Mouse (Mus musculus) ES-E14 (cell line): Measurements from ENCODE around the gene Abcc3.

ENCODE experiments used
- CHD2 ChIP-seq: IDR thresholded peaks from 2 replicates; pipeline ENCODE4 v1.6.1; 2014; ENCODE audit warnings: mild to moderate bottlenecking, low read depth, low read length, inconsistent platforms
- HCFC1 ChIP-seq: IDR thresholded peaks from 2 replicates; pipeline ENCODE4 v1.6.1; 2012; ENCODE audit warnings: low read length, inconsistent platforms, borderline replicate concordance; ENCODE audit not compliant: insufficient read depth
- MAFK ChIP-seq: IDR thresholded peaks from 2 replicates; pipeline ENCODE4 v1.6.1; 2014; ENCODE audit warnings: mild to moderate bottlenecking, low read depth, low read length, inconsistent platforms; ENCODE audit not compliant: insufficient read depth
- ZC3H11A ChIP-seq: IDR thresholded peaks from 2 replicates; pipeline ENCODE4 v1.6.1; 2012; ENCODE audit warnings: low read depth, mild to moderate bottlenecking, inconsistent platforms, low read length, borderline replicate concordance
- ZNF384 ChIP-seq: IDR thresholded peaks from 2 replicates; pipeline ENCODE4 v1.6.1; 2012; ENCODE audit warnings: low read depth, low read length, inconsistent platforms

DNA sequence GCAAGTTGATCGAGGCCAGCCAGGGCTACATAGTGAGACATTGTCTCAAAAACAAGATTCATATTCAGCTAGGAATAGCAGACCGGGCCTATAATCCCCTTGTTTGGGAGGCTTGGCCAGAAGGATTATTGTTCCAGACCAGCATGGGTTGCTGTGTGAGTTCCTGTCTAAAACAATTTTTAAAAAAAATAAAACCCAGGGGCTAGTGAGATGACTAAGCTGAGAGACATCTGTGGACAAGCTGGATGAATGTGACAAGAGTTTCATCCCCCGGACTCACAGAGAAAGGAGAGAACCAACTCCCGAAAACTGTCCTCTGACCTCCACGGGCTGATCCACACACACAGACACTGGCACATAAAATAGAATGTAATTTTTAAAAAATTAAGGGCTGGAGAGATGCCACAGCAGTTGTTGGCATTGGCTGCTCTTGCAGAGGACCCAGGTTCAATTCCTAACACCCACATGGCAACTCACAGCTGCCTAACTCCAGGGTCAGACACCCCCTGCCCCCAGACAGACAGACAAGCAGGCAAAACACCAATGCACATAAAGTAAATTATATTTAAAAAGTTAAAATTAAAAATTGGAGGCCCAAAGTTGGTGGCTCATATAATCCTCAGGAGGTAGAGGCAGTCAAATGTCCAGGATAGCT lies 69.4 kb downstream of the Abcc3 start:
- no peak for TF ChIP-seq HCFC1
- no peak for TF ChIP-seq MAFK
- TF ChIP-seq ZC3H11A: no peak
- no peak for TF ChIP-seq ZNF384
- TF ChIP-seq CHD2: no peak
